Mouse (Mus musculus): ENCODE measurements around the gene Serpina3f. TPM values are rescaled to one million over a fixed set of nuclear protein-coding genes. Genes with fewer than 3 reads are reported as not detected.

Serpina3f gene
- total RNA-seq (2018; cell fraction: chromatin; rRNA removed): 1 to 10 TPM in 3 of 26 experiments, under 1 TPM in 7, not detected in 16; 0.40 to 5.2 (median 0.92) TPM
- 10 to 100 TPM in 1 of 26 experiments, 1 to 10 TPM in 13, under 1 TPM in 12; 0.13 to 10.2 (median 3.1) TPM for total RNA-seq (2018; cell fraction: cytosol; rRNA removed)
- total RNA-seq (2018; cell fraction: nucleus; rRNA removed): 1 to 10 TPM in 14 of 26 experiments, under 1 TPM in 4, not detected in 8; 0.30 to 5.5 (median 2.2) TPM
- 0.31 to 2.0 TPM (median 0.44 TPM) in 3 replicates for polyA plus RNA-seq (2018)

- WGBS (ENCODE audit: missing documents): 36% methylated on average over 1 of the region's 1 CpGs
- Histone ChIP-seq H3K79me2 (ENCODE audit: inconsistent target) (no peaks in the 10 kb centered on the region), H3K27ac (no peak within 1 kb of the TSS), H3K4me3 (ENCODE audit: inconsistent target) (no peak within 1 kb of the TSS), H3K36me3 (ENCODE audit: inconsistent target) (no peaks in the 10 kb centered on the region)
Observed at GRCm38 (mm10) chr12:104214445-104214753, at the start of gene Serpina3f. Gene Serpina3f, plus strand, starts transcription at chr12:104214544.

GRCm38 (mm10) chr12:104174747-104175146, 39.6 kb upstream of the Serpina3f start:
- no peak overlapping the region for H3K4me3 ChIP-seq (ENCODE audit: inconsistent target)
- peak overlapping the region; percentile 5; the same call in 1 of the 2 replicates for H3K27ac ChIP-seq
- WGBS (ENCODE audit: missing documents): 2% methylated on average over 3 of the region's 3 CpGs
- H3K36me3 ChIP-seq (ENCODE audit: inconsistent target): no peaks in the 10 kb centered on the region
- no peaks in the 10 kb centered on the region for H3K79me2 ChIP-seq (ENCODE audit: inconsistent target)

- Histone ChIP-seq H3K4me3 (ENCODE audit: inconsistent target) (no peak overlapping the region), H3K36me3 (ENCODE audit: inconsistent target) (no peaks in the 10 kb centered on the region), H3K27ac (peak overlapping the region; percentile 5; the same call in 1 of the 2 replicates), H3K79me2 (ENCODE audit: inconsistent target) (no peaks in the 10 kb centered on the region)
- 85% methylated on average over 3 of the region's 3 CpGs for WGBS (ENCODE audit: missing documents)
Observed at GRCm38 (mm10) chr12:104175636-104176035, 38.7 kb upstream of the Serpina3f start.

- H3K27ac ChIP-seq: no peak overlapping the region
- H3K36me3 ChIP-seq (ENCODE audit: inconsistent target): no peaks in the 10 kb centered on the region
- H3K4me3 ChIP-seq (ENCODE audit: inconsistent target): no peak overlapping the region
- no peaks in the 10 kb centered on the region for H3K79me2 ChIP-seq (ENCODE audit: inconsistent target)
Observed at GRCm38 (mm10) chr12:104178577-104178976, 35.8 kb upstream of the Serpina3f start.

- Histone ChIP-seq H3K4me3 (ENCODE audit: inconsistent target) (no peak overlapping the region), H3K27ac (no peak overlapping the region), H3K36me3 (ENCODE audit: inconsistent target) (no peaks in the 10 kb centered on the region), H3K79me2 (ENCODE audit: inconsistent target) (no peaks in the 10 kb centered on the region)
- WGBS (ENCODE audit: missing documents): 83% methylated on average over 2 of the region's 2 CpGs
Observed at GRCm38 (mm10) chr12:104178987-104179386, 35.4 kb upstream of the Serpina3f start.

- Histone ChIP-seq H3K4me3 (ENCODE audit: inconsistent target) (no peak overlapping the region), H3K27ac (no peak overlapping the region), H3K36me3 (ENCODE audit: inconsistent target) (no peaks in the 10 kb centered on the region), H3K79me2 (ENCODE audit: inconsistent target) (no peaks in the 10 kb centered on the region)
- WGBS (ENCODE audit: missing documents): 92% methylated on average over 4 of the region's 4 CpGs
Observed at GRCm38 (mm10) chr12:104185046-104185445, 29.3 kb upstream of the Serpina3f start.

- no peaks in the 10 kb centered on the region for H3K36me3 ChIP-seq (ENCODE audit: inconsistent target)
- H3K4me3 ChIP-seq (ENCODE audit: inconsistent target): no peak overlapping the region
- 29% methylated on average over 3 of the region's 3 CpGs for WGBS (ENCODE audit: missing documents)
- peak overlapping the region; percentile 74 for H3K27ac ChIP-seq
- H3K79me2 ChIP-seq (ENCODE audit: inconsistent target): no peaks in the 10 kb centered on the region
Observed at GRCm38 (mm10) chr12:104186041-104186581, 28.2 kb upstream of the Serpina3f start.

GRCm38 (mm10) chr12:104189246-104189645, 25.1 kb upstream of the Serpina3f start:
- H3K36me3 ChIP-seq (ENCODE audit: inconsistent target): no peaks in the 10 kb centered on the region
- no peak overlapping the region for H3K27ac ChIP-seq
- WGBS (ENCODE audit: missing documents): 100% methylated on average over 2 of the region's 2 CpGs
- H3K79me2 ChIP-seq (ENCODE audit: inconsistent target): no peaks in the 10 kb centered on the region
- H3K4me3 ChIP-seq (ENCODE audit: inconsistent target): no peak overlapping the region

- Histone ChIP-seq H3K4me3 (ENCODE audit: inconsistent target) (no peak overlapping the region), H3K36me3 (ENCODE audit: inconsistent target) (no peaks in the 10 kb centered on the region), H3K27ac (no peak overlapping the region), H3K79me2 (ENCODE audit: inconsistent target) (no peaks in the 10 kb centered on the region)
Observed at GRCm38 (mm10) chr12:104190852-104191251, 23.5 kb upstream of the Serpina3f start.

GRCm38 (mm10) chr12:104209149-104209548, 5.2 kb upstream of the Serpina3f start:
- WGBS (ENCODE audit: missing documents): 85% methylated on average over 4 of the region's 4 CpGs
- Histone ChIP-seq H3K36me3 (ENCODE audit: inconsistent target) (no peaks in the 10 kb centered on the region), H3K79me2 (ENCODE audit: inconsistent target) (no peaks in the 10 kb centered on the region), H3K4me3 (ENCODE audit: inconsistent target) (no peak overlapping the region), H3K27ac (no peak overlapping the region)

- no peak overlapping the region for H3K27ac ChIP-seq
- no peaks in the 10 kb centered on the region for H3K36me3 ChIP-seq (ENCODE audit: inconsistent target)
- H3K4me3 ChIP-seq (ENCODE audit: inconsistent target): no peak overlapping the region
- 75% methylated on average over 2 of the region's 2 CpGs for WGBS (ENCODE audit: missing documents)
- H3K79me2 ChIP-seq (ENCODE audit: inconsistent target): no peaks in the 10 kb centered on the region
Observed at GRCm38 (mm10) chr12:104209802-104210201, 4.5 kb upstream of the Serpina3f start.

- Histone ChIP-seq H3K27ac (no peak overlapping the region), H3K79me2 (ENCODE audit: inconsistent target) (no peaks in the 10 kb centered on the region), H3K36me3 (ENCODE audit: inconsistent target) (no peaks in the 10 kb centered on the region), H3K4me3 (ENCODE audit: inconsistent target) (no peak overlapping the region)
- 51% methylated on average over 2 of the region's 2 CpGs for WGBS (ENCODE audit: missing documents)
Observed at GRCm38 (mm10) chr12:104213689-104214444, 477 bp upstream of the Serpina3f start.

- 46% methylated on average over 1 of the region's 1 CpGs for WGBS (ENCODE audit: missing documents)
- Histone ChIP-seq H3K4me3 (ENCODE audit: inconsistent target) (no peak overlapping the region), H3K36me3 (ENCODE audit: inconsistent target) (no peaks in the 10 kb centered on the region), H3K27ac (no peak overlapping the region), H3K79me2 (ENCODE audit: inconsistent target) (no peaks in the 10 kb centered on the region)
Observed at GRCm38 (mm10) chr12:104215249-104215648, 905 bp downstream of the Serpina3f start.

- Histone ChIP-seq H3K4me3 (ENCODE audit: inconsistent target) (no peak overlapping the region), H3K36me3 (ENCODE audit: inconsistent target) (no peaks in the 10 kb centered on the region), H3K27ac (no peak overlapping the region), H3K79me2 (ENCODE audit: inconsistent target) (no peaks in the 10 kb centered on the region)
- WGBS (ENCODE audit: missing documents): 100% methylated on average over 1 of the region's 1 CpGs
Observed at GRCm38 (mm10) chr12:104221616-104222015, 7.3 kb downstream of the Serpina3f start.

GRCm38 (mm10) chr12:104223690-104224089, 9.3 kb downstream of the Serpina3f start:
- WGBS (ENCODE audit: missing documents): 22% methylated on average over 1 of the region's 1 CpGs

More at GRCm38 (mm10) chr12:104223690-104224089, 9.3 kb downstream of the Serpina3f start:
- Histone ChIP-seq H3K27ac (no peak overlapping the region), H3K4me3 (ENCODE audit: inconsistent target) (no peak overlapping the region), H3K79me2 (ENCODE audit: inconsistent target) (no peaks in the 10 kb centered on the region), H3K36me3 (ENCODE audit: inconsistent target) (no peaks in the 10 kb centered on the region)
